Mouse (Mus musculus) kidney, postnatal 14 days (tissue): ENCODE measurements around the gene Myo5c.
A peak's percentile ranks its signal among the peaks of the same experiment; 100 is the strongest.

Experiments used
- DNase-seq: peaks from one replicate; pipeline ENCODE4 v3.0.0; 2022; ENCODE audit warnings: mixed read lengths

Myo5c gene

DNA sequence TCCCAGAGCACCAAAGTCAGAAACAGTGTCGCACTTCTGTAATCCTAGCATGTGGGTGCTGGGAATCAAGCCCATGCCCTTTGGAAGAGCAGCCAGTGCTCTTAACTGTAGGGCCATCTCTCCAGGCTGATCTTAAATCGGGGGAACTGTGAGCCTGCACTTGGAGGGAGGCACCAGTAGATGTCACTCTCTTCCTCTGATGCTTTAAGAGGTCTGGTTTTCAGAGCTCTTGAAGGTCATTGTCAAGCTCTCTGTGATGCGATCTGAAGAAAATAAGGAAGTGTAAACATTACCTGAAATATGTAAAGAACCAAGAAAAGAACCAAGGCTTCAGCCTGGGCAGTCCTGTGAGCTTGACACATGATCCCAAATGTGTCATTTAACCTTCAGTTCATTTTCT, 51.0 kb downstream of the Myo5c start:
- peak; percentile 50 for DNase-seq

DNA sequence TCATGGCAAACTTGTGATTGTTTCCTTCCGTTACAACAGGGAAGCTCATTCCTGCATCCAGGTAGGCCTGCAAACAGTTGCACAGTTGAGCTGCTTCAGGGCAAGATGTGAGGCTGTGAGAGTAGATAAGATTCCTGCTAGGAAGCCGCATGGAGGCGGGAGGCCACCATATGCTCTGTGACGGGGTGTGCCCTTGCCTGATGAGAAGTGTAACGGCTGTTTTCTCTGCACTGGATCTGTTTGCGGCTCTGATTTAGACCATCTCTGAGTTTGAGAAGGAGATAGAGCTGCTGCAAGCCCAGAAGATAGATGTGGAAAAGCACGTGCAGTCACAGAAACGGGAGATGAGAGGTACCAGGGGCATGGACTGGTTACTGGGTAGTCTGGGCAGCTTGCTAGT, 51.8 kb downstream of the Myo5c start:
- DNase-seq: no peak

DNA sequence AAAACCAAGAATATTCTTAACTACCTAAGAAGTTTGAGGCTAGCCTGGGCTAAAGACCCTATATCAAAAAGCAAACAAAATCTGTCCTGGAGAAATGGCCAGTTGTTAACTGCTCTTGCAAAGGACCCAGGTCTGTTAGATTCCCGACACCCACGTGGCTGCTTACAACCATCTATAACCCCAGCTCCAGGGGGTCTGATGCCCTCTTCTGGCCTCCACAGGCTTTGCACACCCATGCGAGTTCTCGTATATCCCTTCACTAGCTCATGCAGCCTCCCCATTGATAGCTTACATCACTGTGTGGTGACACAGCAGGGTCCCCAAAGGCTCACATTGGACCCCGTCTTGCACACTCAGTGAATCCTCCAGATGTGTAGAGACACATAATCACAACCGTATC, 53.5 kb downstream of the Myo5c start:
- DNase-seq: no peak

DNA sequence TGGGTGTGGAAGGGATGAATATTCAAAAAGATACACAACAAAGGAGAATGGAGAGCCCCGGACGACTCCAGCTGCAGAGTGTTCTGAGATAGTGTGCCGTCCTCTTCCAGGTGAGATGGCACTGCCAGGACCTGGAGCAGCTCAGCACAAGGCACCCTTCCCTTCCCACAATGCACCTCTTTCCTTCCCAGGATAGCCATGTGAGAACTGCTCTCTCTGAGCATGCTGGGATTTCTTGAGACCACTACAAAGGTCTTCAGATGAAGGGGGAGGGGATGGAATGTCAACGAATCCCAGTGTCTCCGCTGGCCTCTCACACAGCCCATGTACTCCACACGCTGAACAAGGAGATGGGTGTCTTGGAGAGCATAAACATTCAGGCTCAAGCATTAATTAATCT, 55.8 kb downstream of the Myo5c start:
- no peak for DNase-seq

DNA sequence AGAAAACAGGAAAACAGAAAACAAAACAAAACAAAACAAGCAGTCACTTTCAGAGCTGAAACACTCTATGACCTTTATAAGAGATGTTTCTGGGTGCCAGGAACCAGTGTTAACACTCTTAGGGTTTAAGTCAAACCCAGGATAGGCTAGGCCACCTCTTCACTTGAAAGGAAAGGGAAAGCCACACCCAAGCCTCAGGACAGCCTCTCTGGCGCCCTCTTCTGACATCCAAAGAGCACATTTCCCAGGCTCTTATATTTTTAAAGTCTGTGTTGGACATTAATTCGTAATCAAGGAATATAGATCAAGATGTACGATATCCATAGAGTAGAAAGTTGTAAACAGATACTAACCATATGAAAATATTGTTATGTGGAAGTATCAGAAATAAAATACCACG, 57.7 kb downstream of the Myo5c start:
- peak; percentile 28 for DNase-seq

DNA sequence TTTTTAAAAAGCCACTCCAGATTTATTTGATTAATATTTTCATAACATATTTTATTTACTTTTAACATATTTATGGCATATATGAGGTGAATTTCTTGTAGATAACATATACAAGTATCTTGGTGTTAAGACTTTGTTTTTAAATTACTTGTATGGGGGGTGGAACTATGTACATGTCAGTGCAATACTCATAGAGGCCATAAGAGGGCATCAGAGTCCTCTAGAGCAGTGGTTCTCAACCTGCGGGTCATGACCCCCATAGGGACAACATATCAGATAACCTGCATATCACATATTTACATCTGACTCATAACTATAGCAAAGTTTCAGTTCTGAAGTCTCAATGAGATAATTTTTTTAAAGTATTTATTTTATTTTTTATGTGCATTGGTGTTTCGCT, 67.5 kb downstream of the Myo5c start:
- DNase-seq: no peak

DNA sequence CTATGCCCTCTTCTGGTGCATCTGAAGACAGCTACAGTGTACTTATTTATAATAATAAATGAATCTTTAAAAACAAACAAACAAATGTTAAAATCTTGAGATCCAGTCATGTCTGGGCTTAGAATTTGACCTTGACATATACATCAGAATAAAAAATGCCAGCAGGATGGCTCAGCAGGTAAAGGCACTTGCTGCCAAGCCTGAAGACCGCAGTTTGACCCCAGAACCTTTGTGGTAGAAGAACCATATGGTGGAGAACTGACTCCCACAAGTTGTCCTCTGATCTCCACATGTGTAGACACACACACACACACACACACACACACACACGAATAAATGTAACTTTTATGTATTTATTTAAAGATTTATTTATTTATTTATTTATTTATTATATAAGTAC, 71.2 kb downstream of the Myo5c start:
- DNase-seq: no peak

DNA sequence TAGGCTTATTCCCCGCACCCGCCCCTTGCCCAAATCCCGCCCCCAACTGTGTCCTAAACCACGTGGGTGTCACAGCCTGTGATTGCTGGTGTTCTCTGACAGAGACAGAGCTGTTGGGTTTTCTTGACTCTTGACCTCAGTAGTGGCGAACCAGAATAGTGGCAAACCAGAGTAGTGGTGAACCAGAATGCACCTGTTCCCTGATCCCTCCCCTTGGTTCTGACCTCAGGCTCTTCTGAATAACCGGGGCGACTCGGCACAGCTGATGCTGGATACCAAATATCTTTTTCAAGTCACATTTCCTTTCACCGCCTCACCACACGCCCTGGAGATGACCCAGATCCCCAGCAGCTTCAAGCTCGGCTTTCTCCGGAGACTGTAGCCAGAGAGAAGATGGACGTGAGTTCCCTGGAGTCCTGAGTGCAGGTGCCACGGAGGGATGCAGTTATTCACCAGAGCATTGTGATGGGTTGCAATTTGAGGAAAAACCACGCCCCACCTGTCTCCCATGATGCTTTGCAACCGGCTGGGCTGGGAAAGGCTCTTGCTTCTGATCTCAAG, 72.0 kb downstream of the Myo5c start:
- no peak for DNase-seq

DNA sequence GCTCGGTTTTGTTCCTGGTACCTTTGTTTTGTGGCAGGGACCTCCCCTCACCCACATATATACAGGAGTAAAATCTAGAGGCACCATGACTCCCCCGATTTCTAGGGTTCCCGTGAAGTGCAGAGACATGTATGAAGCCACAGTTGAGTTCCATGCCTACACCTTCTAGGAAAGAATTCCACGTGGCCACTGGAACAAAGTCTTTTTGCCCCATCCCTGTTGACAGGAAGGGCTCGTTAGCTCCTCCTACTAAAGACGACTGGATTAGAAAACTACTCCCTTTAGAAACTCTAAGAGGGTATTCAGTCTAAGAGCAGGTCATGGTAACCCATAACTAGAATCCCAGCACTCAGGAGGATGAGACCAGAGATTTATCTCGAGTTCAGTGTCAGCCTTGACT, 72.5 kb downstream of the Myo5c start:
- DNase-seq: no peak

DNA sequence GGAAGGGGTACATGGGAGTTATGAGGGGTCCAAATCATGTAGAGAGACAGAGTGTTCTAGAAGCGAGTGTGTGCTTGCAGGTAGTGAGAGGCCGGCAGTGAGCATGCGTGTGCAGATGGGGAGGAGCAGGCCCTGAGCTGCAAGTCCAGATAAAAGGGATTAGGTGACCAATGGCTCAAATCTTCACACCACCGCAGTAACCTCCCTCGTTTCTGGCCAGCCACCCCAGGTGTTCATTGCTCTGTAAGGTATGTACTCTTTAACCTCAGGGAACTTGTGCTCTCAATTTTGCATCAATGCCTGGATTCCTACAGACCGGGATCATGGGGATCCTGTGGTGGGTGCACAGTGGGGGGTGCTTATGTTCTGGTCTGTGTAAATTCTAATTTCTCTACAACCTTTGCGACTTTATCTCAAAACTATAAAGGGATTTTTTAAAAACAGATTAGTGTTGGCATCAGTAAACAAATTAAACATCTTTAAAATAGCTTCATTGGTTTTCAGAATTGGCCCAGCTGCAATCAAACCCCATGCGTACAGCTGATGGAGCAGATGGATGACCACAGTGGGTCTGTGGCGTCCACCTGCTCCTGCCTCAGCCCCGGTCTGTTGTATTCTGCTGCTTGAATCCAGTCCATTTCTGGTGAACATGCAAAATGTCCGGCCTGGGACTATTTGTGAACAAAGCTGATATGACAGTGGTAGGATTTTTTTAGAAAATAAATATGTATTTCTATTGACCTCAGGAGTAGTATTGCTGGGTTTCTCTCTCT, 74.5 kb downstream of the Myo5c start, which contains the start of gene Gnb5:
Gene Gnb5 (plus strand): TSS at position 163 of the 773 bp plus-strand sequence.
- no peak for DNase-seq

DNA sequence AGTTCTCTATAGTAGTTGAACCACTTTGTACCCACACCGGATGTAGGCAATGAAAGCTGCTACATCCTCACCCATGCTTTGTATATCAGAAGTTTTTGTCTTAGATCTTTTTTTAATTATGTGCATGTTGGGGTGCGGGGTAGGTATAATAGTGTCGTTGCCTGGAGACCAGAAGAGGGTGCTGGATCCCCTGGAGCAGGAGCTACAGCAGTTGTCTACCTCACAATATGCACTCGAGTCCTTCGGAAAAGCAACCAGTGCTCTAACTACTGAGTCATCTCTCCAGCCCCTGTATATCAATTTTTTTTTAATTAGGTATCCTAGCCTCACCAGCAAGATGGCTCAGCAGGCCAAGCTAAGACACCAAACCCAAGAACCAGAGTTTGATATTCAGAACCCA, 75.2 kb downstream of the Myo5c start:
- no peak for DNase-seq

DNA sequence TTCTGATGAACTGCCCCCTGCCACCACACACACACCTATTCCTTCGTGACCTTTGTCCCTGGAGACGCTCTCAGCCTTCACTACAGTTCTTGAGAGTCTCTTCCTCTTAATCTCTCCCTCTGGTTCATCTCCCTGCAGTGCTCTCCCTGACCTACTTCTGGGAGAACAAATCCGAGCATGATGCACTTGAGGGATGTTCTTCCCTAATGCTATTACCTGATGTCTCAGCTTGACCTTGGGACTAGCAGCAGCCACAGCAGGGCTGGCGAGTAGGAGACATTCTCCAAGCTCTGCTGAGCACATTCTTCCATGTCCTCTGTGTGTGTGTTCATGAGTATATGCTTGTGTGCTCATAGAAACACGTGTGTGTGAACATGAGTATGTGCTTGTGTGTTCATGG, 76.8 kb downstream of the Myo5c start:
- DNase-seq: no peak

DNA sequence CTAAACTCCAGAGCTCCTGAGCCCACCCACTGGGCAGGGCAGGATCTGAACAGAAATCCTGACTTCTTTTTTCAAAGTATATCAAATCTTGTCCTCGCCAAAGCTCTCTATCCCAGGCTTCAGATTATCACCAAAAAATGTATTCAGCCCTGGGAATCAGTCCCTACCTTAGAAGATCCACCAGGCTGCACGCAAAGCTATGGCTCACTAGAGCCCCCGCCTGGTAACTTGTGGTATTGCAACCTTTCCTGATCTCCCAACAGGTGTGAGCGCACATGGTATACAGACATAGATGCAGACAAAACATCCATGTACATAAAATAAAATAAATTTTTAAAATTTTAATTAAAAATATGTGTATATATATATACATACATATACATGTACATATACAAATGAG, 80.2 kb downstream of the Myo5c start:
- DNase-seq: peak; percentile 74

DNA sequence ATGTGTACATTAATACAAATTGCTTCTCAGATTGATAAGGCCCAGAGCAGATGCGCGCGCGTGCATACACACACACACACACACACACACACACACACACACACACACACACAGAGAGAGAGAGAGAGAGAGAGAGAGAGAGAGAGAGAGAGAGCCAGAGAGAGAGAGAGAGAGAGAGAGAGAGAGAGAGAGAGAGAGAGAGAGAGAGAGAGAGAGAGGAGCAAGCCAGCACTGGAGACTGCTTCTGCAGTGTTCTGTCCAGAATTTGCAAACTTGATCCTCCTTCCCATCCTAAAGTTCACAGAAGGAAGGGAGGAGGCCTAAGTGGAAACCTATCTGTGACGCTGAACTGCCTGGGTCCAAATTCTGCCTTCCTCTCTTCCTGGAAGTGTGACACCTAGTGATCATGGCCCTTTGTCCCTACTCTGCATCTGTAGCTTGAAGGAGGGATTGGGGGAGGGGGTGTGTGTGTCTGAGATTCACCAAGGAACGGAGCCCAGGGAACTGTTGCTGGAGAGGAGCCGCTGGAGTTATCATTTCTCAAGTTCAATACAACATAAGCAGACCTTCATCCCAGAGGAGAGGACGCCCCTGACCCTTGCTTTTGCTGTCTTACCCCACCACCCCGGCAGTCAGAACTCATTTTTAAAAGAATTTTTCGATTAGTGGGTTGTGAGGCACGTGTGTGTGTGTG, 81.5 kb downstream of the Myo5c start:
- DNase-seq: no peak

DNA sequence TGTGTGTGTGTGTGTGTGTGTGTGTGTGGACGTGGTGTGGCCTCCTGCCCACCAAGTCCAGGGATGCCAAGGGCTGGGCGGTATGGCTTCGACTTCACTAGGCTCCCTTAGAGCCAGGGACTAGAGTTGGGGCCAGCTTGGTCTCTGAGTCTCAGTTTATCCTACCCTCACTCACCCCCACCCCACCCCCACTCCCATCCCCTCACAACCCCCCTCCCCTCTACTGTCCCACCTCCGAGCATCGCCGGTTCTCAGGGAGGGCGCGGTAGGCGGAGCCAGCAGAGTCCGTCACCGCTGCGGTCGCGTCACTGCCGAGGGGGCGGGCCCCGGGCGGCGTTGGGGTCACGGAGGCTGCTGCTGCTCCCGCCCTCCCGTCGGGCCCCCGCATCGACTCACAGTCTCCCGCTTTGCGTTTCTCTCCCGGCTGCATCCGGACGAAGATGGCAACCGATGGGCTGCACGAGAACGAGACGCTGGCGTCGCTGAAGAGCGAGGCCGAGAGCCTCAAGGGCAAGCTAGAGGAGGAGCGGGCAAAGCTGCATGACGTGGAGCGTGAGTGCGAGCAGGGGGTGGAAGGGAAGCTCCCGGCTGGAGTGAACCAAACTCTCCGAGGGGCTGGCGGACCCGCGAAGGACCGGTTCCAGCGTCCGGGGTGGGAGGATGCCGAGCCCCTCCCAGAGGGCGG, 82.2 kb downstream of the Myo5c start:
- DNase-seq: peak; percentile 85

DNA sequence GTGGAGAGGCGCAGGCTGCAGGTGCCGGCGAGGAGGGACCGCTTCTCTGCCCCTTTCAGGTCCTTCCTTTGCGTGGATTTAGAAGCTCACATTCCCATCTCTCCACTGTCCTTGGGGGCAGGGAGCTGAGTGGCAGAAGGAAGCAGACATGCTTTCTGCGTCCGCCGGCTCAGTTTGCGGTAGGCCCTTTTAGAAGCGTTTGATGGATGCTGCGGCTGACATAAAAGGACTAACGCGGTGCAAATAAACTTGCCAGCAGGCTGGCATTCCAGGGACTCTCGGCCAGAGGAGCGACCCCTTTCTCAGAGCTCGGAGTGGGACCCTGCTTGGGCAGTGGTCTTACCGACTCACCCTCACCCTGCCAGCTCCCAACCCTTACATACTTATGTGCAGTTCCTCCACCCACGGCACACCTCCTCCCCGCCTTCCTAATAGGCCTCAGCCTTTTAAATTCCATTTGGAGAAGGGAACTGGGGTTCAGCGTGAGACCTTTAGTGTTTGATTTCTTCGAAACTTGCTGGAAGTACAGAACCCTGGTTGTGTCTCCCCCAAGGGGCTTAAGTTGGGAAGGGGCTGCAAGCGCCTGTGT, 82.8 kb downstream of the Myo5c start:
- peak; percentile 12 for DNase-seq

DNA sequence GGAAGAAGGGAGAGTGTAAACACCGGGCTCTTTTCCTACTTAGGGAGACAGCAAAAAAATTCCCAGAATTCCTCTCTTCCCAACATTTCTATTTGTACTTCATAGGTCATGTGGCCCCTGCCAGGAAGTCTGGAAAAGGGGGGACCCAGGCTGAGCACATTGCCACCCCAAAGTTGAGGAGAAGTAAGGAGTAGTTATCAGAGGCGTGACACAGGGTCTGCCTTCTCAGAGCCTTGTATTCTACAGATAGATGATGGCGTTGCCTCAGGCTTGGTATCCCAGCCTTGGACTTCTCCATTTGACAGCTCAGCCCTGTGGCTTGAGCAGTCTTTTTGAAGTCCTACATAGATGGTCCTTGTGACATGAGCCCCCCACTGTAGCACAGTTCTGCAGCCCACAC, 83.4 kb downstream of the Myo5c start:
- DNase-seq: no peak

DNA sequence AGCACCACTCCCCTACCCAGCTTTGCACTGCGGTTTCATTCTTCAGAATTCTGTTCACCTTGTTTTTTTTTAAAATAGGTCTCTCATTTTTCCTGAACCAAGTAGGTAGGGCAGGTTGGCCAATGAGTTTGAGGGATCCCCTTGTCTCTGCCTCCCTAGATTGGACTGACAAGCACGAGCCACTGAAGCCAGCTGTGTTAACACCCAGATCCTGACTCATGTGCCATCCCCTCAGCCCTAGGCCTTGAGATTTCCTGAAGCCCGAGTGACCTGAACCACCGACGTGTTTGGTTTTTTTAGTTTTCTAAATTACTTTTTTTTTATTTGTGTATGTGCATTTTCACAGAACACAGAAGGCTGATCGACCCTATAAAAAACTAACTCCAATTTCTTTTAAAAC, 85.0 kb downstream of the Myo5c start:
- DNase-seq: no peak

DNA sequence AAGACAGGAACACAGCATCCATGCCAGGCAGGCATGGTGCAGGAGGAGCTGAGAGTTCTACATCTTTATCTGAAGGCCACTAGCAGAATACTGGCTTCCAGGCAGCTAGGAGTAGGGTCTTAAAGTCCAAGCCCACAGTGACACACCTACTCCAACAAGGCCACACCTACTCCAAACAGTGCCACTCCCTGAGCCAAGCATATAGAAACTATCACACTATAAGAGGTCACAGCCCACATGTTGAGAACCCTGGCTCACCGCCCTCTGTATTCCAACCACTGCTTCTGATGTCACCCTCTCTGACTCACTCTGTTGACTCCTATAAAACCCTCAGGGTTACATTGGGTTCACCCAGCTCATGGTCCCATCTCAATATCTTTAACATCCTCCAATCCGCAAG, 86.4 kb downstream of the Myo5c start:
- DNase-seq: no peak

DNA sequence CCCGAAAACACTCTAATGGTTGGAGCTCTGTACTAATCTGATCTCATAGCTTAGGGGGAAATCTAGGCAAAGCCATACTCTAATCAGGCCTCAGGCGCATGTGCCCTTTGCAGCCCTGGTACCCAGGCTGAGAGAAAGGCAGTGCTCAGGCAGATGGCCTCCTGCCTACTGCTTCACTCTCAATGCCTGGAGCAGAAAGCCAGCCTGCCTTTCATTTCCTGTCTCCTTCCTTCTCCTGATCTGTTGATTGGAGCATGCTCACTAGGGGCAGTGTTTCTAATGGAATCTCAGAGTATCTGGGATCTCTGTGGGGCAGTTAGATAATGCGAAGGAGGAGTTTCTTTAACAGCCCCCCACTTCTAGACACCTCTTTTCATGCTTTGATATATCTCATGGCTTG, 87.5 kb downstream of the Myo5c start:
- no peak for DNase-seq

DNA sequence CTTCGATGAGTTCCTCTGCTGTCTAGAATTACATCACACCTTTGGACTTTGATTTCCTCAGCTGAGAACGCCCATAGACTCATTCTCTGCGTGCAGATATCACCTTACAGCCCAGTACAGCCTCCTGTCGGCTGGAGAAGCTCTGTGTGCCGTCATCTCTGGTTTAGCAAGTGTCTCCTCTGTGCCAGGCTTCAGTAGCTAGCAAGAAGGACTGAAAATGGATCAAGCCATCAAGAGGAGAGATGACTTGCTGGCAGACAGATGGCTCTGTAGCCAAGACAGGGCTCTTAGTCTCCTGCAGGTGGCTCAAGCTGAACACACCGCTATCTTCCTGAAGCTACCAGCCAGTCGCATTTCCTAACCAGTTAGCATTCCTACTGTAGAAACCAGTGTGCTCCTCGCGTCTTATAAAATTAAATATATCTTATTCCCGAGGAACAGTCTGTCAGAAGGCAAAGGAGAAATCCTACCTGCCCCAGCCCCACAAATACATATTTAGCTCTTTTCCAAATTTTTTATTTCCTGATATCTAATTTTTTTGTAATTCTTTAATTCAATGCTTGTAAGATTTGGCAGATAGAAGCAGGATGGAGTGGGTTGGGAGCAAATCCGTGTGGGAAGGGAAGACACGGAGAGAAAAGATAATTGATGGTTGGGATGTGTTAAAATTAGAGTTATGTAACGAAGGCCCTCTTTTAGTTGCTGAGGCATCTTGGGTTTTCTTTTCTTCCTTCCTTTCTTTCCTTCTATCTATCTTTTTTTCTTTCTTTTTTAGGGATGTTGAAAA, 90.5 kb downstream of the Myo5c start:
- no peak for DNase-seq

DNA sequence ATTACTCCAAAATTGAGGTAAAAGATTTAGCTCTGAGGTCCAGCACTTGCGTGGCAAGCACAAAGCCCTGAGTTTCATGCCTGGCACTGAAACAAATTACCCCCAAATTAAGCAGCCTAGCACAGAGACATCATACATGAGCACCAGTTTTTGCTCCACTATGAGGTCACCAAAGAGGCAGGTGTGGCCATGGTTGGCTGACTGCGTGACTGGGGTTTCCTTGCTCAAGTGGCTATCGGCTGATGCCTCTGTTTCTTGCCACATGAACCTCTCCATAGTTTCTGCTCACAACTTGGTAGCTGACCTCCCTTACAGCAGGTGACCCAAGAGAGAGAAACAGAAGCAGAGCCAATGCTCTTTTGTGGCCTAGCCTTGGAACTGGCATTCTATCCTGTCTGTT, 96.2 kb downstream of the Myo5c start:
- DNase-seq: no peak

DNA sequence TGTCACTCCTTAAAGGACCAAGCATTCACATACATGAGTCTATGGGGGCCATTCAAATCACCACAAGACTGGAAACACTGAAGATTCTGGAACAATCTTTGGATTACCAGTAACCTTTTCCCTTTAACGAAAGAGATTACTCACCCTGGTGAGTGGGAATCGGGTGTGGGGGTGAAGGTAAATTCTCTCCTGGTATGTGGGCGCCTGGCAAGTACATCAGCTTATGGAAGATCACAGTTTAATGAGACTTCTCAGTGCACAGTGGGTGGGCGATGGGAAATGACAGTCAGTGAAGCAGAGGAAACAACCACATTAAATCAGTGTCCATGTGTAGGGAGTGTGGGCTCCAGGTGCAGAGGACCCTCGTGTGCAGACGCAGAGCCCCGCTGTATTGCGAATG, 99.0 kb downstream of the Myo5c start:
- no peak for DNase-seq
